ENCODE assay signal across 8 mouse cellular contexts in the genomic region with DNA sequence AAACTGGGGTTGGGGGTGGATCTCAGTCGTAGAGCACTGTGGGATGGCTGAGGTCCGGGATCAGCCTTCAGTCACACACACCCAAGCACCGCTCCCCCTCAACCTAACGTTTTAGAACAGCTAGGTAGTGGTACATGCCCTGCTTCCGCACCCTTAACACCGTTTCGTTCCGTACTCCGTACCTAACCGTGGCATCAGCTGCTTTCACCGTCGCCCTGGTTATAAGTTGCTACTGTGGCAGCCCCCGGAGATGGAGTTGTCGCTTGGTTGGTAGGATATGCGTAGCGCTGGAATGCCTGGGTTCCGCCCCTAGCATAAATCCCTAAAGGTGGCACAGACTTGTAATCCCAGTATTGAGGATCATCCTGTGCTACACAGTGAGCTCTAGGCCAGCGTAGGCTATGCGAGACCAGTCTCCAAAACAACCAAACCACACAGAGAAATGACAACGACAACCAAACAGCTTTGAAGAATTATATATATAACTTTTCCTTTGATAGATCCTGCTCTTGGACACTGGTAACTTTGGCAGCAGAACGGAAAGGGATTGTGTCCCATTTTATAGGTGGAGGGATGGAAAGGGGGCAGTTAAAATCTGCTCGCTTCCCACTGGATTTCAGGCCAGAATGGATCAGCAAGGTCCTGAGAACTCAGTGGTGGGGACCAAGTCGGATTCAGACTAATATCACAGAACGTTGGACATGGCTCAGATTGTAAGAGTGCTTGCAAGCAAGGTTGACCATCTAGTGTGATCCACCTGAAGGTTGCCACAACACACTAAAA. TPM values are rescaled to one million over a fixed set of nuclear protein-coding genes. Genes with fewer than 3 reads are reported as not detected.
DNase-seq lines count a peak whose midpoint lies in the region; ATAC-seq and TF ChIP-seq lines count a peak whose summit lies in the region.

A gene (minus strand): TSS at position 207 of the 783 bp plus-strand sequence.

- no peak for ATAC-seq in limb, embryonic 12.5 days (ENCODE audit: insufficient number of reproducible peaks, insufficient read depth, low FRiP score, low TSS enrichment, low read depth)
- ATAC-seq in midbrain, postnatal 0 days (ENCODE audit: low FRiP score) = no peak

- peak within 1 kb of the TSS; percentile 61 for H3K9ac ChIP-seq in limb, embryonic 12.5 days (replicated peaks)
- H3K9ac ChIP-seq in midbrain, postnatal 0 days (replicated peaks; ENCODE audit: low read length, poor library complexity, severe bottlenecking) = peak within 1 kb of the TSS; percentile 54

- H3K27ac ChIP-seq in gastrocnemius, adult 2 months = peak within 1 kb of the TSS; percentile 90
- H3K27ac ChIP-seq in limb, embryonic 12.5 days = no peak within 1 kb of the TSS
- peak within 1 kb of the TSS; percentile 64 for H3K27ac ChIP-seq in midbrain, postnatal 0 days (ENCODE audit: low read depth, low read length)

- H3K4me2 ChIP-seq in limb, embryonic 12.5 days = peak within 1 kb of the TSS; percentile 88
- H3K4me2 ChIP-seq in midbrain, postnatal 0 days (ENCODE audit: low read depth, low read length, poor library complexity, severe bottlenecking) = peak within 1 kb of the TSS; percentile 75

- no peaks in the 10 kb centered on the region for H3K9me3 ChIP-seq in E14TG2a.4 (ENCODE audit: low read length)
- no peaks in the 10 kb centered on the region for H3K9me3 ChIP-seq in limb, embryonic 12.5 days
- no peaks in the 10 kb centered on the region for H3K9me3 ChIP-seq in midbrain, postnatal 0 days (ENCODE audit: low read length)

- intact Hi-C loops in gastrocnemius, adult 2 months (cut with DNase I) = loop anchor here (1.0 kb wide), 1 partner anchor 138 kb away; a partner anchor contains a TSS
- intact Hi-C loops in heart, postnatal 10 days (cut with DNase I) = loop anchor here (2.0 to 5.0 kb wide), 2 partner anchors 43 to 139 kb away; a partner anchor contains a TSS
- intact Hi-C loops in gastrocnemius, postnatal 14 days (cut with DNase I; ENCODE audit: low total_unique reads) = no loop called here

- 7% methylated on average over 24 of the region's 24 CpGs for WGBS in limb, embryonic 12.5 days
- 4% methylated on average over 24 of the region's 24 CpGs for WGBS in midbrain, postnatal 0 days

- H3K27me3 ChIP-seq in E14TG2a.4 (ENCODE audit: insufficient read depth, low read length) = 0 out of 2 replicates have a peak, but pooled peaks cover 6% of the 10 kb centered on the region
- H3K27me3 ChIP-seq in limb, embryonic 12.5 days = 0 out of 2 replicates have a peak, but pooled peaks cover 4% of the 10 kb centered on the region
- H3K27me3 ChIP-seq in midbrain, postnatal 0 days (ENCODE audit: insufficient read depth, low read length) = no peaks in the 10 kb centered on the region

- peaks cover 17% of the 10 kb centered on the region for H3K4me1 ChIP-seq in E14TG2a.4 (replicated peaks; ENCODE audit: low read depth, low read length)
- H3K4me1 ChIP-seq in limb, embryonic 12.5 days (replicated peaks) = no peaks in the 10 kb centered on the region
- H3K4me1 ChIP-seq in midbrain, postnatal 0 days (ENCODE audit: insufficient read depth, low read length) = peaks cover 6% of the 10 kb centered on the region; the same call in 1 of the 2 replicates

- H3K36me3 ChIP-seq in E14TG2a.4 (ENCODE audit: insufficient read depth, low read length) = no peaks in the 10 kb centered on the region
- H3K36me3 ChIP-seq in limb, embryonic 12.5 days = no peaks in the 10 kb centered on the region
- no peaks in the 10 kb centered on the region for H3K36me3 ChIP-seq in midbrain, postnatal 0 days (ENCODE audit: insufficient read depth, low read length)

- peak within 1 kb of the TSS; percentile 84 for H3K4me3 ChIP-seq in gastrocnemius, adult 2 months
- H3K4me3 ChIP-seq in E14TG2a.4 (replicated peaks; ENCODE audit: low read length) = peak within 1 kb of the TSS; percentile 82
- peak within 1 kb of the TSS; percentile 55 for H3K4me3 ChIP-seq in limb, embryonic 12.5 days (replicated peaks)
- peak within 1 kb of the TSS; percentile 51 for H3K4me3 ChIP-seq in midbrain, postnatal 0 days (ENCODE audit: low read depth, low read length)

- no peak for DNase-seq in gastrocnemius, adult 2 months
- DNase-seq in gastrocnemius, postnatal 10 days = no peak
- DNase-seq in c-Kit-positive CD71-positive TER-119-positive erythroid progenitor cells, embryonic 14.5 days (ENCODE audit: low spot score) = peak; percentile 17
- DNase-seq in heart, postnatal 10 days = peak; percentile 5 to 15
- DNase-seq in midbrain, postnatal 0 days (ENCODE audit: low spot score) = no peak
- DNase-seq in gastrocnemius, postnatal 14 days = no peak

- TF ChIP-seq CTCF in gastrocnemius, adult 2 months (IDR thresholded peaks at IDR 0.05) = no peak
- TF ChIP-seq CTCF in E14TG2a.4 (conservative IDR thresholded peaks at IDR 0.05; ENCODE audit: low read length) = no peak
- no peak for TF ChIP-seq CTCF in midbrain, postnatal 0 days (IDR thresholded peaks at IDR 0.05)

RNA-seq across cellular contexts. Expression of the gene that starts here (rescaled TPM):
- 1 to 10 TPM; 8.0 to 9.2 TPM for total RNA-seq in gastrocnemius, adult 2 months (2021)
- total RNA-seq in gastrocnemius, postnatal 10 days (2021) = 1 to 10 TPM; 7.0 to 8.3 TPM
- 10 to 100 TPM; 12.4 to 14.2 TPM for total RNA-seq in heart, postnatal 10 days (2021)
- 7.7 and 9.9 TPM in 2 replicates for polyA plus RNA-seq in limb, embryonic 12.5 days (2016; fragmentation: Nextera tagmentation; extraction: Ambion mirVana)
- 23.3 and 23.7 TPM in 2 replicates for total RNA-seq in midbrain, postnatal 0 days (2014; rRNA removed)
- 2.6 and 3.5 TPM in 2 replicates for polyA plus RNA-seq in midbrain, postnatal 0 days (2015; fragmentation: Nextera tagmentation; extraction: Ambion mirVana)
- total RNA-seq in gastrocnemius, postnatal 14 days (2021) = 1 to 10 TPM; 6.1 to 7.8 TPM

Comparison
In these comparisons a context has a peak if more than half of its experiments do, and no peak if none do; other contexts are left out.
1. DNase-seq: peak in c-Kit-positive CD71-positive TER-119-positive erythroid progenitor cells, embryonic 14.5 days (single experiment) and heart, postnatal 10 days (2 of 2); none in gastrocnemius, adult 2 months (single experiment), gastrocnemius, postnatal 10 days (single experiment), midbrain, postnatal 0 days (single experiment) and gastrocnemius, postnatal 14 days (single experiment).
2. Peak in every context shown above with its lines, with median percentiles within 50 percentile points of each other: H3K4me3 ChIP-seq.